In genomic region chr17:24415011-24415410, GRCm38 (mm10) we compare ENCODE assay signal across 7 mouse cellular contexts. TPM values are rescaled to one million over a fixed set of nuclear protein-coding genes. Genes with fewer than 3 reads are reported as not detected.
DNase-seq lines count a peak whose midpoint lies in the region; ATAC-seq lines count a peak whose summit lies in the region.

No protein-coding gene starts in this region.

- peak overlapping the region; percentile 75 for H3K4me2 ChIP-seq in limb, embryonic 15.5 days
- peak overlapping the region; percentile 70 for H3K4me2 ChIP-seq in stomach, embryonic 15.5 days

- intact Hi-C loops in gastrocnemius, postnatal 36 days (cut with DNase I), result no loop called here

- peaks cover 50% of the 10 kb centered on the region for H3K4me1 ChIP-seq in megakaryocyte, embryonic 14.5 days
- H3K4me1 ChIP-seq in limb, embryonic 15.5 days, result peaks cover 28% of the 10 kb centered on the region
- H3K4me1 ChIP-seq in stomach, embryonic 15.5 days, result peaks cover 17% of the 10 kb centered on the region

- peaks cover 61% of the 10 kb centered on the region for H3K36me3 ChIP-seq in megakaryocyte, embryonic 14.5 days (replicated peaks; ENCODE audit: low read length)
- H3K36me3 ChIP-seq in limb, embryonic 15.5 days, result peaks cover 57% of the 10 kb centered on the region
- H3K36me3 ChIP-seq in stomach, embryonic 15.5 days, result peaks cover 16% of the 10 kb centered on the region

- peak overlapping the region; percentile 96 for H3K27ac ChIP-seq in limb, embryonic 15.5 days
- peak overlapping the region; percentile 95 for H3K27ac ChIP-seq in stomach, embryonic 15.5 days

- peak overlapping the region; percentile 72 for H3K9ac ChIP-seq in limb, embryonic 15.5 days
- H3K9ac ChIP-seq in stomach, embryonic 15.5 days, result peak overlapping the region; percentile 71

- no peaks in the 10 kb centered on the region for H3K9me3 ChIP-seq in megakaryocyte, embryonic 14.5 days
- no peaks in the 10 kb centered on the region for H3K9me3 ChIP-seq in limb, embryonic 15.5 days
- no peaks in the 10 kb centered on the region for H3K9me3 ChIP-seq in stomach, embryonic 15.5 days

- 0% methylated on average over 21 of the region's 21 CpGs for WGBS in limb, embryonic 15.5 days
- under 1% methylated on average over 21 of the region's 21 CpGs for WGBS in stomach, embryonic 15.5 days

- H3K4me3 ChIP-seq in megakaryocyte, embryonic 14.5 days (replicated peaks), result peak overlapping the region; percentile 96
- peak overlapping the region; percentile 64 for H3K4me3 ChIP-seq in limb, embryonic 15.5 days
- H3K4me3 ChIP-seq in stomach, embryonic 15.5 days (replicated peaks), result peak overlapping the region; percentile 79

- ATAC-seq in megakaryocyte, adult 5-6 weeks (ENCODE audit: poor library complexity, severe bottlenecking), result no peak
- 0 out of 2 replicates have a peak, but pooled peaks have one; percentile 1 for ATAC-seq in erythroid progenitor cell, adult 5-6 weeks (replicated peaks; ENCODE audit: low FRiP score, poor library complexity, severe bottlenecking)
- ATAC-seq in limb, embryonic 15.5 days (ENCODE audit: insufficient number of reproducible peaks, low FRiP score, low TSS enrichment, low read depth), result 0 out of 2 replicates have a peak, but pooled peaks have one; percentile 2
- no peak for ATAC-seq in stomach, embryonic 15.5 days (ENCODE audit: insufficient read depth, low FRiP score, low read depth)

- DNase-seq in gastrocnemius, postnatal 36 days, result no peak
- DNase-seq in ovary, postnatal 14 days (ENCODE audit: low spot score), result no peak

- H3K27me3 ChIP-seq in megakaryocyte, embryonic 14.5 days (replicated peaks), result no peaks in the 10 kb centered on the region
- H3K27me3 ChIP-seq in limb, embryonic 15.5 days, result no peaks in the 10 kb centered on the region
- H3K27me3 ChIP-seq in stomach, embryonic 15.5 days (replicated peaks), result no peaks in the 10 kb centered on the region

RNA-seq across cellular contexts. Expression of gene Rnps1, which starts 0.6 kb away (rescaled TPM):
- polyA plus RNA-seq in megakaryocyte, embryonic 14.5 days (2012; ENCODE audit: insufficient read depth, low replicate concordance), result 183 and 234 TPM in 2 replicates
- 93.0 and 102 TPM in 2 replicates for total RNA-seq in megakaryocyte, adult 5-6 weeks (2015)
- total RNA-seq in megakaryocyte, adult 5-6 weeks (2017), result 115 and 125 TPM in 2 replicates
- 78.6 and 100 TPM in 2 replicates for total RNA-seq in erythroid progenitor cell, adult 5-6 weeks (2015; ENCODE audit: low replicate concordance)
- 62.5 and 72.1 TPM in 2 replicates for total RNA-seq in erythroid progenitor cell, adult 5-6 weeks (2017; ENCODE audit: low replicate concordance)
- polyA plus RNA-seq in limb, embryonic 15.5 days (2015; fragmentation: Nextera tagmentation; extraction: Ambion mirVana), result 244 and 255 TPM in 2 replicates
- polyA plus RNA-seq in stomach, embryonic 15.5 days (2015; fragmentation: Nextera tagmentation; extraction: Ambion mirVana), result 230 and 250 TPM in 2 replicates
- total RNA-seq in gastrocnemius, postnatal 36 days (2021), result 10 to 100 TPM; 41.7 to 48.3 TPM

RNA-seq across cellular contexts. Expression of gene Eci1, which starts 11.4 kb away (rescaled TPM):
- polyA plus RNA-seq in megakaryocyte, embryonic 14.5 days (2012; ENCODE audit: insufficient read depth, low replicate concordance), result 11.7 and 67.7 TPM in 2 replicates
- 26.0 and 30.6 TPM in 2 replicates for total RNA-seq in megakaryocyte, adult 5-6 weeks (2015)
- 10.2 and 19.1 TPM in 2 replicates for total RNA-seq in megakaryocyte, adult 5-6 weeks (2017)
- 4.3 and 16.8 TPM in 2 replicates for total RNA-seq in erythroid progenitor cell, adult 5-6 weeks (2015; ENCODE audit: low replicate concordance)
- total RNA-seq in erythroid progenitor cell, adult 5-6 weeks (2017; ENCODE audit: low replicate concordance), result 6.2 TPM in 1 of 2 replicates, not detected in the other
- polyA plus RNA-seq in limb, embryonic 15.5 days (2015; fragmentation: Nextera tagmentation; extraction: Ambion mirVana), result 68.2 and 69.0 TPM in 2 replicates
- polyA plus RNA-seq in stomach, embryonic 15.5 days (2015; fragmentation: Nextera tagmentation; extraction: Ambion mirVana), result 137 and 157 TPM in 2 replicates
- total RNA-seq in gastrocnemius, postnatal 36 days (2021), result 100 to 1,000 TPM; 129 to 179 TPM

RNA-seq across cellular contexts. Expression of gene Dnase1l2, which starts 27.9 kb away (rescaled TPM):
- polyA plus RNA-seq in megakaryocyte, embryonic 14.5 days (2012; ENCODE audit: insufficient read depth, low replicate concordance), result not detected in 2 replicates
- 2.6 and 4.7 TPM in 2 replicates for total RNA-seq in megakaryocyte, adult 5-6 weeks (2015)
- 1.4 and 1.7 TPM in 2 replicates for total RNA-seq in megakaryocyte, adult 5-6 weeks (2017)
- 4.6 and 9.0 TPM in 2 replicates for total RNA-seq in erythroid progenitor cell, adult 5-6 weeks (2015; ENCODE audit: low replicate concordance)
- total RNA-seq in erythroid progenitor cell, adult 5-6 weeks (2017; ENCODE audit: low replicate concordance), result 1.2 and 4.0 TPM in 2 replicates
- 13.3 and 16.6 TPM in 2 replicates for polyA plus RNA-seq in limb, embryonic 15.5 days (2015; fragmentation: Nextera tagmentation; extraction: Ambion mirVana)
- 2.7 and 4.6 TPM in 2 replicates for polyA plus RNA-seq in stomach, embryonic 15.5 days (2015; fragmentation: Nextera tagmentation; extraction: Ambion mirVana)
- under 1 TPM; 0.49 to 0.99 TPM for total RNA-seq in gastrocnemius, postnatal 36 days (2021)

RNA-seq across cellular contexts. Expression of gene E4f1, which starts 55.1 kb away (rescaled TPM):
- polyA plus RNA-seq in megakaryocyte, embryonic 14.5 days (2012; ENCODE audit: insufficient read depth, low replicate concordance), result 9.7 and 18.7 TPM in 2 replicates
- 20.7 and 27.5 TPM in 2 replicates for total RNA-seq in megakaryocyte, adult 5-6 weeks (2015)
- 14.2 and 14.5 TPM in 2 replicates for total RNA-seq in megakaryocyte, adult 5-6 weeks (2017)
- 34.8 and 64.5 TPM in 2 replicates for total RNA-seq in erythroid progenitor cell, adult 5-6 weeks (2015; ENCODE audit: low replicate concordance)
- total RNA-seq in erythroid progenitor cell, adult 5-6 weeks (2017; ENCODE audit: low replicate concordance), result 24.8 and 28.7 TPM in 2 replicates
- polyA plus RNA-seq in limb, embryonic 15.5 days (2015; fragmentation: Nextera tagmentation; extraction: Ambion mirVana), result 36.3 and 37.5 TPM in 2 replicates
- polyA plus RNA-seq in stomach, embryonic 15.5 days (2015; fragmentation: Nextera tagmentation; extraction: Ambion mirVana), result 30.8 and 33.7 TPM in 2 replicates
- total RNA-seq in gastrocnemius, postnatal 36 days (2021), result 10 to 100 TPM in 1 of 2 experiments, 1 to 10 TPM in 1; 9.5 to 11.7 TPM

RNA-seq across cellular contexts. Expression of gene Pgp, which starts 55.2 kb away (rescaled TPM):
- polyA plus RNA-seq in megakaryocyte, embryonic 14.5 days (2012; ENCODE audit: insufficient read depth, low replicate concordance), result 48.8 and 102 TPM in 2 replicates
- 20.7 and 25.5 TPM in 2 replicates for total RNA-seq in megakaryocyte, adult 5-6 weeks (2015)
- 14.5 and 14.6 TPM in 2 replicates for total RNA-seq in megakaryocyte, adult 5-6 weeks (2017)
- total RNA-seq in erythroid progenitor cell, adult 5-6 weeks (2015; ENCODE audit: low replicate concordance), result 28.1 and 48.6 TPM in 2 replicates
- 35.8 and 43.4 TPM in 2 replicates for total RNA-seq in erythroid progenitor cell, adult 5-6 weeks (2017; ENCODE audit: low replicate concordance)
- 47.9 and 51.1 TPM in 2 replicates for polyA plus RNA-seq in limb, embryonic 15.5 days (2015; fragmentation: Nextera tagmentation; extraction: Ambion mirVana)
- polyA plus RNA-seq in stomach, embryonic 15.5 days (2015; fragmentation: Nextera tagmentation; extraction: Ambion mirVana), result 64.6 and 65.3 TPM in 2 replicates
- total RNA-seq in gastrocnemius, postnatal 36 days (2021), result 10 to 100 TPM; 50.7 to 54.6 TPM

Comparison
In these comparisons a context has a peak if more than half of its experiments do, and no peak if none do; other contexts are left out.
1. ATAC-seq: peak in erythroid progenitor cell, adult 5-6 weeks (single experiment) and limb, embryonic 15.5 days (single experiment); none in megakaryocyte, adult 5-6 weeks (single experiment) and stomach, embryonic 15.5 days (single experiment).
2. RNA of gene Eci1, which starts 11.4 kb away (total RNA-seq): 129 to 179 TPM in gastrocnemius, postnatal 36 days; 10.2 to 30.6 TPM in megakaryocyte, adult 5-6 weeks and 4.3 to 16.8 TPM in erythroid progenitor cell, adult 5-6 weeks; every median in the first group is over 4 times any median in the second.
3. Peak in every context shown above with its lines, with median percentiles within 50 percentile points of each other: H3K4me3 ChIP-seq.